Mouse (Mus musculus) granulocyte monocyte progenitor cell, adult 5-6 weeks (primary cell): ENCODE data around the gene Slc35f2. TPM values are rescaled to one million over a fixed set of nuclear protein-coding genes. Genes with fewer than 3 reads are reported as not detected.

Experiments
- ATAC-seq: replicated peaks from 2 replicates; pipeline ENCODE4 v1.8.0; 2016; ENCODE audit warnings: mild to moderate bottlenecking, moderate TSS enrichment, inconsistent platforms; ENCODE audit not compliant: poor library complexity, severe bottlenecking
- total RNA-seq, 2 experiments: library from RNA; stranded (forward) in 1 of 2; stranded (reverse) in 1 of 2; fragments of 200-712, 200-1000 nt in 1 of 2; fragments of >200 nt in 1 of 2; fragmentation: Nextera tagmentation in 1 of 2; gene quantifications; 2 replicates each; pipeline ENCODE4 v1.2.3; 2014 to 2017

The Slc35f2 gene
- total RNA-seq (2014; fragmentation: Nextera tagmentation) (0.60 and 1.9 TPM in 2 replicates), total RNA-seq (2017) (0.88 and 1.2 TPM in 2 replicates)

DNA sequence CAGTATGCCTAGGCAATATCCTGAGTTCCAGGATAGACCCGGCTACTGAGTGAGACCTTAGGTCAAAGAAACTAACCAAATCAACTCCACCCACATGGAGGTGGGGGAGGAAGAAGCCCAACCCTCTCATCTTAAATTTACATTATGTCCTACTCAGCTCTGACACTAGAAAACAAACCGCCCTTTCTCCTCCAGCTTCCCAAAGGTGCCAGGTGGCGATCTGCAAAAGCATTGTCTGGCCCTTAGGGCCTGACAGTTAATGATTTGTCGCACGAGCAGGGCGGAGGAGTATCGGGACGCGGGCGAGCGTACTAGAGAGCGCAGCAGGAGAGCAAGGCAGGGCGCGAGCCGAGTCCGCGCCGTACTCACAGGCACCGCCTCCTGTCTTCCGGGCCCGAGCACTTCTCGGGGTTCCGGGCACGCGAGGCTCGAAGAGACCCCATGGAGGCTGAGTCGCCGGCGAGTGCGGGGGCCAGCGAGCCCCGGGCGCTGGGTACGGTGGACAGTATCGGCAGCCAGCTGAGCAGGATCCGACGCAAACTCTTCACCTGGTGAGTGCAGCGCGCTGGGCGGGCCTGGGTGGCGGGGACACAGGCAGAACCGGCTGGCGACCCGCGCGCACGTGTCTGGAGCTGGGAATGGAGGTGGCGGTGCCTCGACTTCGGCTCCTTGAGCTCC lies at the start of gene Slc35f2:
Gene Slc35f2 (plus strand): TSS at position 195 of the 678 bp plus-strand sequence.
- ATAC-seq, result peak; percentile 82

DNA sequence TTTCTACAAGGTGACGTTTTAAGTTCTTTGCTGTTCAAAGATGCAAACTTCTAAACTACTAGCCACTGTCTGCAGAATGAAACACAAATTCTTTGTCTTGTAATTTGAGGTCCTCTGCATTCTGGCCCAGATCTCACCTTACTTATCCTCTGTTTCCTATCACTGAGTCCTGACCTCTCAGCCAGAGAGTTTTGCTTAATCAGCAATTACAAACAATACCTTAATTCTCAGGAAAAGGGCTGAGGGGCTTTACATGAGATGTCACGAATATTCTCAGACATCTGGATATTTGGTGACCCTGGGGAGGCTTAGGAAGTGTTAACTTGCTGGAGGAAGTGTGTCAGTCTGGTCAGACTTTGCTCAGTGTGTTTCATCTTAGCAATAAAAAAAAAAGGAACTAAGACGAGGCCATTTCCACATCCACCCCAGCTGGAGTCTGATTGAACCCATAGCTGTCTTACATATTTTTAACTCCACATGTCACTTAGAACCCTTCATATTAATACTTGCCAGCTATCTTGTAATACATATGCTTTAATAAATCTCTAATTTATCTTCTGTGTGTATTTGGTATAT lies 30.4 kb upstream of the Slc35f2 start:
- ATAC-seq, result peak; percentile 92

- no peak for ATAC-seq
Measured at GRCm38 (mm10) chr9:53750411-53750810, 20.9 kb upstream of the Slc35f2 start.

DNA sequence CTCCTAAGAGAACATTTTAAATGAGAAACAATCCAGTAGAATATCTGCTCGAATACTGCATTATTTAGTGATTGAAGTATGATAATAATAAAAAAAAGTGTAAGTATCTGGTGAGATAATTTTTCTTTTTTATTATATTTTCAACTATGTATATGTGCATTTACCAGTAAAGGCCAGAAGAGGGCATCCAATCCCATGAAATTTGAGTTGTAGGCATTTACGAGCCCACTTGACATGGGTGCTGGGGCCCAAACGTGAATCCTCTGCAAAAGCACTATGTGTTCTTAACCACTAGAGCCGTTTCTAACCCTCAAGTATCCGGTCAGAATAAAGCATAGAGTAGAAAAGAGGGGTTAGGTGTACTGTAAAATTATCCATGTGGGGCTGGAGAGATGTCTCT lies 20.4 kb upstream of the Slc35f2 start:
- ATAC-seq, result peak; percentile 35; the same call in 1 of the 2 replicates

- ATAC-seq, result no peak
Measured at GRCm38 (mm10) chr9:53754801-53755200, 16.5 kb upstream of the Slc35f2 start.

GRCm38 (mm10) chr9:53758142-53758541 lies 13.2 kb upstream of the Slc35f2 start:
- ATAC-seq, result peak; percentile 73

DNA sequence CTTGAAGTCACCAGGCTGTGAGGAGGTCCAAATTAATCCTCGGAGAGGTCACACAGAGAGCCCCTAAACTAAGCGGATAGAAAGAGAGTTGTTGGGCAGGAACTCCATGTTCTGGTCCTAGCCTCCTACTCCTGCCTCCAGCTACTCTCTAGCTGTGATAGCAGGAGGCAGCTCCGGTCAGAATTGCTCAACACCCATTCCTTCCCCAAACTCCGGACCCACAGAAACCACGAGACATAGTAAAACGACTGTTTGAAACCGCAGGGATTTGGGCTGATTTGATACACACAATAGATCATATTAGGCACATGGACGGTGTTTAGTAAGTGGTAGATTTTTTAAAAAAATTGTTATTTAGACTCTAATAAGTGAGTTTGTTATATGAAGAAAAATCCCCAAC lies 6.6 kb upstream of the Slc35f2 start:
- ATAC-seq, result peak; percentile 98

GRCm38 (mm10) chr9:53768486-53768885 lies 2.9 kb upstream of the Slc35f2 start:
- ATAC-seq, result no peak

DNA sequence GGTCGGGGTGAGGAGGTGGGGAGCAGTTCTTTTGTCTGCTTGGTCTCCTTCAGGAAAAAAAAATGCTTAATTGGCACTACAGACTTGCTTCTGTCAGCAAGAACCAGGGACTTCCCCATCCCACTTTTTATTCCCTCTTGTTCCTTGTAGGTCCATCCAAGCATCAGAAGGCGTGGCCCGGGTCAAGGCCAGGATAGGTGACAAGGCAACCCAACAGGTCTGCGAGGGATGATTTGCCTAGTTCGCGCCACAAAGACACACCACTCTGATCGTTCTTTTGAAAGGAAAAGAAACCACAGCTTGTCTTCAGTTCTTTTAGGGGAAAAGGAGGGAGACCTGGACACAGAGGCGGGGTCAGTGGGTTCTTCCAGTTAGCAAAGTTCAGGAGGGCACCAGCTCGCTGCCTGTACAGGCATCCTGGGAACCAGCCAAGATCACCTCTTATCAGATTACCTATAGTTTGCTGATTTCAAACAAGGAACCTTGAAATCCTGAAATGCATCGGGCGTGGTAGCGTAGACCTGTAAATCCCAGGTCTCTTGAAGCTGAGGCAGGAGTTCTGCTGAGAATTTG lies 481 bp upstream of the Slc35f2 start:
- ATAC-seq, result no peak

DNA sequence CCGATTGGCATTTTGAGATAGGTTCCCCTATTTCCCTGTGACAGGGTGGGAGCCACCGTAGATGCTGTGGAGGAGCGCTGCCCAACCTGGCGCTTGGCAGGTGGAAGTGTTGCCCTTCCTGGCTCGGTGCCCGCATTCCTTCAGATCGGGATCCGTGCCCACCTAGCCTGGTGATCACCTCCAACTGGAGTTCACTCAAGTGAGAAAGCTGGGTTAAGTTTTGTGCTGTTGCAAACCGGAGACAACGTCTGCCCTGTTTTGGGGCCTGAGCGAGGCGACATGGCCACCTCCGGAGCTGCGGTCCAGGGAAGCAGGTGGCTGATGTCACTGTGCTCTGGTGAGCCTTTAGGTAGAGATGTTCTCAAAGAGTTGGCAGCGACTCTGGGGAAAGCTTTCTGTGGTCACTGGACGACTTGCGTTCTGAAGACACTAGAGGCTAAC lies 803 bp downstream of the Slc35f2 start:
- ATAC-seq, result peak; percentile 33

DNA sequence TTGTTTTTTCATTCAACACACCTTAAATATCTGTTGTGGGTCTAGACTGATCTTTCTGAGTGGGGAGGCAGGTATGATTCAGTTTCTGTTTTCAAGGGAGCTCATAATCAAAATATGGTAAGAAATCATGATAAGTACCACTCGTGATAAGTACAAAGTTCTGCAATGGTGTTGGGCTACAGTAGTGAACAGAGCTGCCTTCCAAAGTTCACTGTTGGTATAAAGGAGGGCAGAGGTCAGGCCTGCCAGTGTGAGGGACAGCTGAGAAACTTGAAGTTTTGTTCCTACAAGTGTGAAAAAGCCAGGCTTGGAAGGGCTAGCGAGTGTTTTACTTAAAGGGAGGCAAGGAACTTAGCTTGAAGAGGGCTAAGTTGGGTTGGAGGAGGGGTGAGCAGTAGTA lies 4.2 kb downstream of the Slc35f2 start:
- ATAC-seq, result no peak

DNA sequence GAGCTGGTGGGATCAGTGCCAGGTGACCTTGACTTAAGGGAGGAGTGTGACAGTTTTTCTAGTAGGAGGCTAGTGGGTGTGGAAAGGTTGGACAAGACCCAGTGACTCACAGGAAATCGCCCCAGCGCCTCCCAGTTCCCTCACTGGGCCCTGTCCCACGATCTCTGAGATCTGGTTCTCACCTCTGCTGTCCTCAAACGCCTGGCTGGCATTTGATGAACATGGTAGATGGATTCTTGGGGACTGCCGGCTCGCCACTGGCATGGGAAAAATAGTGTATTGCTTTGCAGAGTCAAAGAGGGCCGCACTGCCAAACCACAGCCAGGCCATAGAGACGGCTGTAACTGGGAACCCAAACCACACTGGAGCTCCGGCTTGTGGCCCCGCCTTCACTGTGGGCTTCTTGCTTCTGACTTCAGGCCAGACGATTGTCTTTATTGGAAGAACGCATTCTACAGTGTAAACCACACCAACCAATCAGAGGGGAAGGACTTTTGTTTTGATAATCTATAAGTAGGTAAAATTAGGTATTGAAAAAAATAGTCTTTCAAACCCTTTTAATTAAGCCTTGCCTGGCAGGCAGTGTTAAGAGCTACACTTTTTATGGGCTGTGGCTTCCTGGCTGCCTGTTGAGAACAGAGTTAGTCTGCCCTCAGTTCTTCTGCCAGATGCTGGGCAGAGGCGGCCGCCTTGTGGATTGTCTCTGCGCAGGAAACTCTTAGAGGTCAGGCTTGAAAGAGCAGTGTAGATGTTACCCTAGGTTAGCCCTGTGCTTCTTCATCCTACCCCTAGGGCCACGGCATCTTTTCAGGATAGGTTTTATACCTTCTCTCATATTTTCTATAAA lies 15.4 kb downstream of the Slc35f2 start:
- ATAC-seq, result peak; percentile 82

DNA sequence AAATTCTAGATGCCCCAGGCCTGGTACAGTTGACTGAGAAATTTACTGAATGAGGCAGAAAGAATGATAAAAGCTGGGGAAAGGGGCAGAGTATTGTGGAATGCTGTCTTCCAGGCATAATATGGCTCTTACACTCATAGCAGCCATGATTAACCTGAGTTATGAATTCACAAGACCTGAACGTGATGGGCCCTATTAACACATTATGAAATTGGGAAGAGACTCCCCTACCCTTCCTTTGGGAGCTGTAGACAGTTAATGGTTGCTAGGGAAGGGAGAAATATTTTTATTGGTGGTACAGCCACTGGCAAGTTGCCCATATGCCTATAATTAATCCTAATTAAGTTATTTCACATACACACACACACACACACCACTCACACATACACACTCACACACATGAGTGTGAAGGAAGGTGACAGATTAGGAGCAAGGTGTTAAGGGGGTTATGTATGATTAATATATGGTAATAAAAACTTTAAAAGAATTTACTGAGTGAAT lies 22.5 kb downstream of the Slc35f2 start:
- ATAC-seq, result no peak

DNA sequence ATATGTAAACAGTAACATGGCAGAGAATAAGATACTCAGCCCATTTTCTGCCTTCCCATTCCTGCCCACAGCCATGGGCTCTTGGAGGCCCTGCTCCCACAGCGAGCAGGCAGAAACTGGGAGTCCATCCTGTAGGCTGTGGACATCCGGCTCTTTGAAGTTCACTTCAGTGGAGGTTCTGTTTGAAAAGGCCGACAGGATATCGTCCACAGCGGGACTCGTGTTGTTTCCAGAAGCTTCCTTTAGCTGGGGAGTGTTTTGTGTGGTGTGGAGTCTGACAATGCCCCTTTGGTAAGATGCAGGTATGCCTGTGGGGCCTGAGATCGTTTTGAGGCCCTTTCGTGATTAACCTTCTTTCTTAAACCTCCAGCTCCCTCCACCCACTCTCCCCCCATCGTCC lies 23.2 kb downstream of the Slc35f2 start:
- no peak for ATAC-seq

- ATAC-seq, result no peak
Measured at GRCm38 (mm10) chr9:53795351-53795750, 24.0 kb downstream of the Slc35f2 start.

- ATAC-seq, result no peak
Measured at GRCm38 (mm10) chr9:53796386-53796785, 25.0 kb downstream of the Slc35f2 start.

DNA sequence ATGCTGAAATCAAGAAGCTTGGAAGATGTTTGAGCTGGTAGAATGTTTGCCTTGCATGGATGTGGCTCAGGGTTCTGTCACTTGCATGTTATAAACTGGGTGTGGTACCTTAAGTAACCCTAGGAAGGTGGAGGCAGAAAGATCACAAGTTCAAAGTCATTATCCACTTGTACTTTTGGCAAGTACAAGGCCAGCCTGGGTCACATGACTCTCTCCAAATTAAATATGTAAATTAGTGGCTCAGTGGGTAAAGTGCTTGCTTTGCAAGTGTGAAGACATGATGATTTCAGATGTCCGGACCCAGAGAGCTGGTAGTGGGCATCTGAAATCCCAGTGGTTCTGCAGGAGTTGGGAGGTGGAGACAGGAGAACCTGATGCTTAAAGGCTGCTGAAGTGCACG lies 25.8 kb downstream of the Slc35f2 start:
- ATAC-seq, result no peak

DNA sequence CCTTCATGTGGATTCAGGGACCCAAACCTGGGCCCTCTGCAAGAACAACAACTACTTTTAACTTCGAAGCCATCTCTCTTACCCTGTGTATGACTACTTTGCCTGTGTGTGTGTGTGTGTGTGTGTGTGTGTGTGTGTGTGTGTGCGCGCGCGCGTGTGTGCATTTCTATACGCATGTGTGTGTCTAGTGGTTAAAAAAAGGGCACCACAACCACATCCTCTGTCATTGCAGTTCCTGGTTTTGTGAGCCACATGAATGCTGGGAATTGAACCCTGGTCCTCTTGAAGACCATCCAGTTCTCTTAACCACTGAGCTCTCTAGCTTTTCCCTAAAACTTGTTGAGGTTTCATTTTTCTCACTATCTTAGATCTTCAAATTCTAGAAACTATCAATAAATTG lies 31.6 kb downstream of the Slc35f2 start:
- ATAC-seq, result no peak

- ATAC-seq, result no peak
Measured at GRCm38 (mm10) chr9:53806496-53807086, 35.3 kb downstream of the Slc35f2 start.

- no peak for ATAC-seq
Measured at GRCm38 (mm10) chr9:53813418-53813817, 42.1 kb downstream of the Slc35f2 start.
